Mouse (Mus musculus) heart, postnatal 36 days (tissue): ENCODE measurements around the gene Ccdc174. TPM values are rescaled to one million over a fixed set of nuclear protein-coding genes. Genes with fewer than 3 reads are reported as not detected.

Experiments used
- DNase-seq, 2 experiments: peaks; one replicate each; pipeline ENCODE4 v3.0.0; 2021 to 2022
- intact Hi-C: fragments of 180-260 bp; cut with DNase I; formaldehyde crosslinking; loops from one replicate; pipeline ENCODE4 v1.15.1; 2025
- total RNA-seq, 2 experiments: library from RNA; stranded (reverse); gene quantifications; 2 replicates each; pipeline ENCODE4 v1.2.3; 2021

Gene Ccdc174
- total RNA-seq, 2 experiments from 2014 or later, result 10.5 to 10.8 TPM

DNA sequence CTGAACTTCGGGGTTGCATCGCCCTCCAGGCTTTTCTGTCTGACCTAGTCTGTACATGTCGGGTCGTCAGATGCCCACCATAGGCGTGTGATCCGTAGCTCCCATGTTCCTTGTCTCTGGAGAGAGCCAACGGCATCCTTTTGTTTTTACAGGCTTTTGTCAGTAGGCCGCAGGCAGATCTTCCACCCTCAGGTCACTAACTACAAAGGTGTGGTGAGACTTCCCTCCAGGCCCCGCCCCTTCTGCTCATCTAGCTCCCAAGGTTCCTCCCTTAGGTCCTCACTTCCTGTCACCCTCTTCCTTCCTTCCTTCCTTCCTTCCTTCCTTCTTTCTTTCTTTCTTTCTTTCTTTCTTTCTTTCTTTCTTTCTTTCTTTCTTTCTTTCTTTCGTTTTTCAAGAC is 36.2 kb downstream of the Ccdc174 start:
- DNase-seq, result no peak
- intact Hi-C loops, result no loop called here

DNA sequence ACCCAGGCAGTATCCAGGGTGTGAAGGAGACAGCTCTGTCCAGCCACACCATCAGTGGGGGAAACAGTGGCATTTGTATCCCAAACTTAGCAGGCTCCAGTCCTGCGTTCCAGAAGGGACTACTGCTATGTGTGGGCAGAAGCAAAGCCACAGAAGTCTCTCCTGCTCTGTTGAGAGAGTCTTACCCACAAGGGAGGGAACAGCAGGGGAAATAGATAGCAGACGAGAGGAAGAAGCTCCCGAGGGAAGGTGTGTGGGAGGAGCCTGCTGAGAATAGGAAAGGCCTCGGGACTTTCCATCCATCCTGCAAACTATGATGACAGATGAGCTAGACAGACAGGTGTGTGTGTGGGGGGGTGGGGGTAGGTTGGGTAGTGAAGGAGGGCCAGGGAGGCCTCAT is 39.4 kb downstream of the Ccdc174 start:
- intact Hi-C loops, result no loop called here
- no peak for DNase-seq

DNA sequence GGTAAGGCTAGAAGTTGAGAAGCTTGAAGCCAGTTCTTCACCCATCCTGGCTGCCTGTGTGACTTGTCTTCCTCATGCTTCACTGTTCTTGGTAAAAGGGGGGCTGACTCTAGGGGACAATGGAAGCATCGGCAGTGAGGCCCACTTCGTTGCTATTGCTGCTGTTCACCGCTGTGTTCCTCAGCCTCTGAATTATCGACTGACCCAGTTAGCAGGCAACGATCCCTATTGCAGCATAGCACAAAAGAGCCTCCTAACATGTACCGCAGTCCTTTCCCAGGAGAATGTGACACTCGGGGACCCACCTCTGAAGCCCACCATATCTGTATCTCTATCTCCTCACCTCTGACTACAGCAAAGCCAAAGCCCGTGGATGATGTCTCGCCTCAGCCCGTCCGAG is 39.9 kb downstream of the Ccdc174 start:
- intact Hi-C loops, result no loop called here
- no peak for DNase-seq

DNA sequence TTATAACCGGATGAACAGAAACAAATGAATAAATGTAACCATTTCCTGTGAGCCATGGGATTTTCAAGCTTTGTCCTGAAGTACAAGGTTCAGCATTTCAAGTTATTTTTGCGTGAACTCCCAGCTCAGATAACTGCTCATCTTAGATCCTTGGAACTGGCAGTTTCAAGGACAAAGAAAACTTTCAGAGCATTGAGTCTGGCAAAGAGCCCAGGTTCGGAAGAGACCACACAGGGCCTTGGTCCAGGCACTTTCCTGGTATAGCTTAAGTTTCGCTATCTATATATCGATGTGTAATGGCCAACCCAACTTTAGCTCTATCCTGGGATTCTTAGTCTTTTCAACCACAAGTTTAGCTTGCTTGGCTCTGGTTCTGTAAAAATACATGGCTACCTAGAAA is 53.4 kb downstream of the Ccdc174 start:
- intact Hi-C loops, result no loop called here
- DNase-seq, result no peak

DNA sequence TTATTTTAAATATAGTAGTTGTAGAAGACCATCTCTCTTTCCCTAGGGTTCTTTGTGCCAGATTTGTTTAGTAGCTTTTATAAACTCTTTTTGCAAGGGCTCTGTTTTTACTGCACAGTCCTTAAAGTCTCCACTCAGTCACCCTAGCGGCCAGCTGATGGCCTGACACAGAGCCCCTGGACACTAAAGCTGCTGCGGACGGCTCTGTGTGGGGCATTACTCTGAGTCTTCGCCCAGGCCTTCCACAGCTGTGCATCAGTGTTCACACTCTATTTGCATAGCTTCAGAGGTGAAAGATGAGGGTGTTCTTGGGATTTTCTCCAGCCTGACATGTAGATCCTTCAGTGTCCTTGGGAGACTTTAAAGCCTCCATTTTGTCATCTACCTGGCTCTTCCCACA is 60.6 kb downstream of the Ccdc174 start:
- intact Hi-C loops, result no loop called here
- DNase-seq, result no peak

DNA sequence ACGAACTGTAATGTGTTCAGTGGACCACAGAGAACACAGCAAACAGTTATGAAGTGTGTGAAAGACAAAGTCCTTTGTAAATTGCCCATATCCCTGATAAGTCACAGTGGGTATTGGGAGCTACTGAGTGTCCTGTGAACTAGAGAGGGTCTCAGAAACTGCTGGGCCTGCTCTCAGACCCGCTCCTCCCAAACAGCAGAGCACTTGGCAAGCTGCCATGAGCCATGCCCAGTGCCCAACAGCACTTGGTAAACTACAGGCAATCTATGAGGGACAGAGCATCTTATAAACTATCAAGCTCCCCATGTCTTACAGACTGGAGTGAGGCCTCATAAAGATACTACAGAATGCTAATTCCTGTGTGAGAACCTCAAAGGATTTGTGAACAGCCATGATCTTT is 70.6 kb downstream of the Ccdc174 start:
- intact Hi-C loops, result no loop called here
- DNase-seq, result no peak

Other genes starting within 250 kb of the Ccdc174 start
- gene Slc6a6, start 194.0 kb upstream of the Ccdc174 start, total RNA-seq, result 100 to 1,000 TPM; 101 to 102 TPM
- 10 to 100 TPM in 1 of 2 experiments, 1 to 10 TPM in 1; 9.2 to 10.6 TPM for gene Grip2, start 50.8 kb upstream of the Ccdc174 start, total RNA-seq
- gene 4930590J08Rik, start 24.8 kb downstream of the Ccdc174 start, total RNA-seq, result under 1 TPM; 0.27 to 0.50 TPM
- gene Fgd5, start 100.8 kb downstream of the Ccdc174 start, total RNA-seq, result 10 to 100 TPM; 19.6 to 29.9 TPM
- gene Nr2c2, start 213.3 kb downstream of the Ccdc174 start, total RNA-seq, result 10 to 100 TPM; 23.1 to 26.3 TPM